Mouse (Mus musculus): ENCODE measurements around the gene Nme3.

Gene Nme3

GRCm38 (mm10) chr17:24896241-24896992 lies at the start of gene Nme3:
TSS of gene Nme3 (plus strand) at chr17:24896500.
- in situ Hi-C loops (cut with MboI), result no loop called here

GRCm38 (mm10) chr17:24847386-24847785 lies 48.9 kb upstream of the Nme3 start:
- in situ Hi-C loops (cut with MboI), result no loop called here

GRCm38 (mm10) chr17:24848600-24849031 lies 47.7 kb upstream of the Nme3 start:
- in situ Hi-C loops (cut with MboI), result no loop called here

GRCm38 (mm10) chr17:24849733-24850064 lies 46.6 kb upstream of the Nme3 start:
- in situ Hi-C loops (cut with MboI), result no loop called here

- in situ Hi-C loops (cut with MboI), result no loop called here
These were observed 46.1 kb upstream of the Nme3 start, which contains the start of gene Fahd1 for GRCm38 (mm10) chr17:24850065-24850772. TSS of gene Fahd1 (minus strand) at chr17:24850364.

- in situ Hi-C loops (cut with MboI), result no loop called here
These were observed 45.5 kb upstream of the Nme3 start for GRCm38 (mm10) chr17:24850773-24851127.

GRCm38 (mm10) chr17:24851381-24852125 lies 44.7 kb upstream of the Nme3 start:
- in situ Hi-C loops (cut with MboI), result no loop called here

GRCm38 (mm10) chr17:24855838-24856464 lies 40.3 kb upstream of the Nme3 start:
- in situ Hi-C loops (cut with MboI), result no loop called here

GRCm38 (mm10) chr17:24856589-24856988 lies 39.7 kb upstream of the Nme3 start:
- in situ Hi-C loops (cut with MboI), result no loop called here

- in situ Hi-C loops (cut with MboI), result no loop called here
These were observed 38.3 kb upstream of the Nme3 start for GRCm38 (mm10) chr17:24857831-24858470.

- in situ Hi-C loops (cut with MboI), result no loop called here
These were observed 37.3 kb upstream of the Nme3 start for GRCm38 (mm10) chr17:24858967-24859366.

GRCm38 (mm10) chr17:24860076-24860475 lies 36.2 kb upstream of the Nme3 start:
- in situ Hi-C loops (cut with MboI), result no loop called here

- in situ Hi-C loops (cut with MboI), result no loop called here
These were observed 34.5 kb upstream of the Nme3 start for GRCm38 (mm10) chr17:24861785-24862184.

GRCm38 (mm10) chr17:24865776-24866175 lies 30.5 kb upstream of the Nme3 start, which contains the start of gene Igfals:
TSS of gene Igfals (plus strand) at chr17:24865997.
- in situ Hi-C loops (cut with MboI), result no loop called here

- in situ Hi-C loops (cut with MboI), result no loop called here
These were observed 28.4 kb upstream of the Nme3 start for GRCm38 (mm10) chr17:24867914-24868313.

GRCm38 (mm10) chr17:24873695-24874404 lies 22.4 kb upstream of the Nme3 start:
- in situ Hi-C loops (cut with MboI), result no loop called here

- in situ Hi-C loops (cut with MboI), result no loop called here
These were observed 21.9 kb upstream of the Nme3 start for GRCm38 (mm10) chr17:24874405-24874745.

- in situ Hi-C loops (cut with MboI), result no loop called here
These were observed 21.3 kb upstream of the Nme3 start for GRCm38 (mm10) chr17:24874989-24875388.

GRCm38 (mm10) chr17:24877336-24878116 lies 18.8 kb upstream of the Nme3 start:
- in situ Hi-C loops (cut with MboI), result no loop called here

- in situ Hi-C loops (cut with MboI), result no loop called here
These were observed 18.2 kb upstream of the Nme3 start for GRCm38 (mm10) chr17:24878117-24878397.

- in situ Hi-C loops (cut with MboI), result no loop called here
These were observed 17.8 kb upstream of the Nme3 start for GRCm38 (mm10) chr17:24878531-24878930.
